Mouse (Mus musculus): ENCODE results near the gene Fxyd4.

The Fxyd4 gene

GRCm38 (mm10) chr6:117918043-117918442, 19.4 kb downstream of the Fxyd4 start:
- no peak for DNase-seq (ENCODE audit: low read depth, low spot score)

DNA sequence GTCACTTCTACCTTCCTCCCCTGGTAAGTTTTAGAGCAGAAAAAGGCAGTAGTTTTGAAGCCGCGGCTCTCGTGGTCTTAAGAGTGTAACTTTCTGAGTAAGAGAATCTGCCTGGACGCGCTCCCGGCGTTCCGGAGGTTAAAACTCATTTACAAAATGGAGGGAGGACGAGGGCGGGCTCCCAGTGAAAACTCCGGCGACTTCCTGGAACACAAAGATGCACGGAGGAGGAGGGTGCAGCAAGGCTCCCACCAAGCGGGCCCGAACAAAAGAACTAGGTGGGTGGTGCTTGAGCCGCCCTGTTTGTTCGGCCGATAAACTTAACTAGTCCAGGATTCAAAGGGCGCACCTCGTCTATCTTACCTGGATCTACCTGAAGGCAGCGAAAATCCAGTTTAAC, 19.9 kb downstream of the Fxyd4 start:
- DNase-seq (ENCODE audit: low read depth, low spot score) = peak; percentile 93

DNA sequence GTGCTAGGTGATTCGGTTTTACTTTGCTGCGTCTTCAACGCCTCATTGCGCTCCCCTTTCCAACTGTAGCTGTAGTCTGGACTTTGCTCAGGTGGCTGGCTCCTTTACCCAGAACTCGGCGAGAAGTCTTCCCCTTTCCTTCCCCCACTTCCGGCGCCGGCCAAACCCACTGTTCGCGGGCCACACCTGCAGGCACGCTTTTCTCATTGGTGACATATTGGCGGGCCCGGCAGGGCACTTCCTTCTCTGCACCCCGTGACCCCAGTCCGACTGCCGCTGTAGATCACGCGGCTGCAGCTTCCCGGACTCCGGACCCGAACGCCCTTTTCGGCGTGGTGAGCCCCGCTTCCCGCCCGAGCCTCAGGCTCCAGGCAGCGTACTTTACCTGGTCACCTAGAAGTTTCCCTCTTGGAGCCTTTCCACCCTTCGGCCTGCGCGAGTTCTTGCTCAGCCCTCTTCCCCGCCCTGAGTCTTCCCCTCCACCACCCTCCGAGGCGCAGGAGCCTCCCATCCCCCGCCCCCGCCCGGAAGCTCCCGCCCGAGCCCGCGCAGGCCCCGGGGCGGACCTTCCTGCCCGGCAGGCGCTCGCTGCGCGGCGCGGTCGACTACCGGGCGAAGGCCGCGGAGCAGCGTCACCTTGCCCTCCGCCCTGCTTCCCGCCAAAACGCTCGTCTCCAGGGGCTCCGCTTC, 20.6 kb downstream of the Fxyd4 start:
- peak; percentile 92 for DNase-seq (ENCODE audit: low read depth, low spot score)

DNA sequence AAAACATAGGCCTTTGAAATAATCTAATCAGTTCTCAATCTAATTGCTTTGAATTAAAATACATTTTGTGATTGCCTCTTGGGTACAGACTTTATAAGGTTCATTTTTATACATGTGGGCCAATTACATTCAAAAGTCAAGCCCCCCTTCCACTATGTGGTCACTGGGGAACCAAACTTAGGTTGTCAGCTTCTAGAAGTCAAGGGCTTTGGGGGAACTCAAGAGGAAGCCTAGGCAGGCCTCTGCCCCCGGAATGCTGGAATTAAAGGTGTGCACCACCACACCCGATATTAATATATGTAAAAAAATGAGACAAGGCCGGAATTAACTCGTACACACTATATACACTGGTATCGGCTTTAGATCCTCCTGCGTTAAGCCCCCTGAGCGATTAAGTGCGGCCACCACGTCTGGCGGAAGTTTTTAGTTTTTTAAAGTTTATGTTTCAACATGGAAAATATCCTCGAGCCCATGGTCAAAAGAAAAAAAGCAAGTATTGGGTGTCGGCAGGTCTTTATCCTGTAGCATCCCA, 21.2 kb downstream of the Fxyd4 start:
- no peak for DNase-seq (ENCODE audit: low read depth, low spot score)

DNA sequence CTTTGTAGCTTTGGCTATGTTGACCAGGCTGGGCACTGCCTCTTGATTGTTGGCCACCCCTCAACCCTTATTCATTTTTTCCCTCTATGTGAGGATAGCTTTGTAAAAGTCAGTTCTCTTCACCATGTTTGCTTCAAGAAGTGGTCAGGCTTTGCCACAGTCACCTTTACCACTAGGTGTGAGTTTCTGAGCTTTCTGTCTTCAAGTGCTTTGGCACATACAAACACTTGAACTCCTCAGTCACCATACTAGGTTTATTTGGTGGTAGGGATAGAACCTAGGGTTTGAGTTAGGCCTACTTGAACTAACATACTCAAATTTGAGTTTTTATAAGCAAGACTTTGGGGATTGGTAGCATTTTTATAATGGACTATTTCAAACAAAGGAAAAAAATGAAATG, 23.0 kb downstream of the Fxyd4 start:
- no peak for DNase-seq (ENCODE audit: low read depth, low spot score)

DNA sequence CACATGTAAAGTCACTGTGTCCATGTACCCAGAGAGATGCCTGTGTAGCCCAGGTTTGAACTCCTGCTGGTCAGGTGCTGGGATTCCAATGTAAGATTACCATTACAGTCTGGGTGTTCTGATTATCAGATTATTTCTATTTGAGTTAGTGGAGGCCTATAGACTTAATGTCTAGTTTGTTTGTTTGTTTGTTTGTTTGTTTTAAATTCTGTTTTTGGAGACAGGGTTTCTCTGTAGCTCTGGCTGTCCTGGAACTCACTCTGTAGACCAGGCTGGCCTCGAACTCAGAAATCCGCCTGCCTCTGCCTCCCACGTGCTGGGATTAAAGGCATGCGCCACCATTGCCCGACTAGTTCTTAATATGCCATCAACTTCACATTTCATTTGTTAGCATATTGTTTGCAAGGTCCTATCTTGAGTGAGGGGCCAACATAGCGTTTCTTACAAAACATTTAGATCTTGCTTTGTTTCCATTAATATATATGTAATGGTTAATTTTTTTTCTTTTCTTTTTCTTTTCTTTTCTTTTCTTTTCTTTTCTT, 27.3 kb downstream of the Fxyd4 start:
- DNase-seq (ENCODE audit: low read depth, low spot score) = no peak

GRCm38 (mm10) chr6:117908424-117908900, 29.0 kb downstream of the Fxyd4 start:
- peak; percentile 90 for DNase-seq (ENCODE audit: low read depth, low spot score)

- no peak for DNase-seq (ENCODE audit: low read depth, low spot score)
These were observed 29.5 kb downstream of the Fxyd4 start for GRCm38 (mm10) chr6:117907979-117908355.

DNA sequence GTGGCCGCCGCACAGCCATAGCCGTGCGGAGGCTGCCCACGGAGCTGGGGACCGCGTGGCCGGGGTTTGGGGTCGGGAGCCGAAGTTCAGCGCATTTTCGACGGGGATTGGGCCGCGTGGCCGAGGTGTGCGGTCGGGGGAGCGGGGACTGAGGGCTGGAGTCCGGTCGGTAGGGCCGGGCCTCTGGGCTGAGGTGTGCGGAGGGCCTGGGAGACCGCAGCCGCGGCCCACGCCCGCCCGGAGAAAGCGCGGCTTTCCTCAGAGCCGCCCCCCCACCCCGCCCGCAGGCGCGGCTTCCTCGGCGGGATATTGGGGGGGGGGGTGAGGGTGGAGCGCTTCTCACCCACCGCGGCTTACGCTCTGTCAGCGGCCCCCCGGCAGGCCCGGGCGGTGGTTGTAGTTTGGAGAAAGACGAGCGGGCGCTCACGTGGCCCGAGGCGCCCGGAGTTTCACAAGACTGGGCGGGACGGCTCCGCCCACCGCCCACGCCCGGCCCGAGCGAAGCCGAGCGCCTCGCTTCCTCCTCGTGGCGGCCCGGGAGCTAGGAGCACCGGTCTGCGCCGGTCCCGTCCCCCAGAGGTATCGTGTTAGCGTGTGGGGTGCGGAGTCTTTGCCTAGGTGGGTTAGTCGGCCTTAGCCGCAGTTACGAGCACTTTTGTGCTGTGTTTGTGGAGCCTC, 30.1 kb downstream of the Fxyd4 start:
- peak; percentile 92 for DNase-seq (ENCODE audit: low read depth, low spot score)

DNA sequence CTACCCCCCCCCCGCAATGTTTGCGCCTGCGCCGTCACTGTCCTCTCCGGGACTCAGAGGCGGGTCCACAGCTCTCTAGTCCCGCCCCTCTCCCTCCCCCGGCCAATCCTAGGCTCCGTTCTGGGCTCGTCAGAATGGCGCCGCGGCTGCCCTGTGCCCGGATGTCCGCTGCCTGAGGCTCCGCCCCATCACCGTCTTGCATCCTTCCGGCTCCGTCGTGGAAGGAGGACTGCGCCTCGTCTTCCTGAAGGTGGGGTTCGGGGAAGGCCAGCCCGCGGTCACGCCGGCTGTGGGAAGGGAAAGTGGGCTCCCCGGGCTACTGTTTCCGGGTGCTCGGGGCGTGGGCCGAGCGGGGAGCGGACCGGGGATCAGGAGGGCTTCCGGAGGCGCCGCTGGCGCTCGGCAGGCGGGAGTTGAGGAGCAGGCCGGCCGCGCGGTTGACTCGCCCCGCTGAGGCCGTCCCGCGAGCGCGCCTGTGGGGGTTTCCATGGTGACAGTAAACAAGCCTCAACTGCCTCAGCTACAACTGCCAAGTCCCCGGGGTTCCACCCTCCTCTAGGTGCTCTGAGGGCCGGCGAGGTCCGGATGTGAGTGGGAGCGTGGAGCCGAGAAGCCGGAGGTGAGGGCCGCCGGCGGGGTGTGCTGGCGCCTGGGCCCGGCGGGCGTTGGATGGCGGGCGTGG, 30.8 kb downstream of the Fxyd4 start:
- DNase-seq (ENCODE audit: low read depth, low spot score) = peak; percentile 99

DNA sequence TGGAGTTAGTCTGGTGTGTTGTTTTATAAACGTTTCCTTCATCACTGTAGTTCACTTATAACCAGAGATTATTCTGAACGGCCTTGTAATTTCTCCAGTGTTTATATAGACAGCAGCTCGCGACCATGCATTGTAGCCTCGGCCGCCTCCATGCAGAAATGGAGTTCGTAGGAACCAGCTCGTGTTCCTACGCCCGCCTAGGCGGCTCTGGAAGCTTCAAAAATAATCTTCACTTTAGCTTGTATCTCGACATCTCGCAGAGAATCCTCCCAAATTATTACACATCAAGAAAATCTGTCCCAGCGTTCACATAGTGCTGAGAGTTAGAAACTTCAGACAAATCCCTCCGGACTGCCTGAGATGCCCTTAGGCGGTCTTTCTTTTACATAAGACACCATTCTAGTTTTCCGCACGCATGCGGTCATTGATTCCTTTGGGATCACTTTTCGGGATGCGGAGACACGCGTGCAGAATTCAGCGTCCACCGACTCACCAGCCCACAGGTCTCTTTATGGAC, 31.4 kb downstream of the Fxyd4 start:
- DNase-seq (ENCODE audit: low read depth, low spot score) = no peak

GRCm38 (mm10) chr6:117905260-117905930, 32.1 kb downstream of the Fxyd4 start:
- DNase-seq (ENCODE audit: low read depth, low spot score) = no peak

DNA sequence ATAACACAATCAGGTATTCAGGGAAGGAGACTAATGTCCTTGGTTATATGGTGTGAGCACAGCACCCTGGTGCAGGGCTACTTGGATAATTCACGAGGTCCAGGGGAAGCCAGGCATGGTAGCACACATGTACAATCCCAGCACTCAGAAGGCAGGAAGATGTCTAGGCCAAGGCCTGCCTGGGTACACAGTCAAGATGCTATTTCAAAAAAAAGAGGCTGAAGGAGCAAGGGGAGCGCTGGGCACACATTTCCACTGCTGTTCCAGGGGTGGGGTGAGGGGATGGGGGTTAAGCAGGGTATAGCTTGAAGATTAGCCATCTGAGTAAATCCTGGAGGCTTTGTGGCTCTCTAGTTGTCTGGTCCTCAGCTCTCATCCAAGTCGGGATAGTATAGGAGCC, 33.7 kb downstream of the Fxyd4 start:
- no peak for DNase-seq (ENCODE audit: low read depth, low spot score)

GRCm38 (mm10) chr6:117902556-117902955, 34.9 kb downstream of the Fxyd4 start:
- DNase-seq (ENCODE audit: low read depth, low spot score) = no peak

DNA sequence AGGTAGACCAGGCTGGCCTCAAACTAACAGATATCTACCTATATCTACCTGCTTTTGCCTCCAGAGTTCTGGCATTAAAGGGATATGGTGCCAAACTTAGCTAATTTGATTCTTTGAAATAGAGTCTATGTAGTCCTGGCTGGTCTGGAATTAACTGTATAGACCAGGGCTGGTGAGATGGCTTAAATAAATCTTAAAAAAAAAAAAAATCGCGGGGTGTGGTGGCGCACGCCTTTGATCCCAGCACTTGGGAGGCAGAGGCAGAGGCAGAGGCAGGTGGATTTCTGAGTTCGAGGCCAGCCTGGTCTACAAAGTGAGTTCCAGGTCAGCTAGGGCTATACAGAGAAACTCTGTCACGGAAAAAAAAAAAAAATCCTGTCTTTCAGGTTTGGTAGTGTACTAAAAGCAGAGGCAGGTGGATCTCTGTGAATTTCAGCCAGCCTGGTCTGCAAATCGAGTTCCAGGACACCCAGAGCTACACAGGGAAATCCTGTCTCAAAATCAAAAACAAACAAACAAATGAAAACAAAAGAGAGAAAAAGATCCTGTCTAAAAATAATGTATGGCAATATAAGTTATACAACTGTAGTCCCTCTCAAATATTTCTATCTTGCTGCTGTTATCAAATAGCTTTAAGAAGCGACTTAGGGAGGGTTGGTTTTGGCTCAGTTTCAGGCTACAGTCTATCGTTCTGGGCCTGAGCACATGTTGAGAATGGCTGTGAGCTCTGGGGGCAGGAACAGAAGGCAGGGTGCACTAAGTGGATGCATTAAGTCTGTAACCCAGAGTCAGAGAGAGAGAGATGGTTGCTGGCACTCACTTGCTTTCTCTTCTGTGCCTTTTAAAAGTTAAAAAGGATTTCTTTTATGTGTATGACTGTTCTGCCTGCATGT, 35.7 kb downstream of the Fxyd4 start:
- DNase-seq (ENCODE audit: low read depth, low spot score) = no peak

- DNase-seq (ENCODE audit: low read depth, low spot score) = peak; percentile 65
These were observed 37.1 kb downstream of the Fxyd4 start, which contains the start of gene Hnrnpf for GRCm38 (mm10) chr6:117900126-117901080. Gene Hnrnpf (plus strand): TSS chr6:117900324.

- DNase-seq (ENCODE audit: low read depth, low spot score) = no peak
These were observed 39.7 kb downstream of the Fxyd4 start for GRCm38 (mm10) chr6:117897800-117898199.

- no peak for DNase-seq (ENCODE audit: low read depth, low spot score)
These were observed 44.1 kb downstream of the Fxyd4 start for GRCm38 (mm10) chr6:117893435-117893834.

GRCm38 (mm10) chr6:117892386-117892785, 45.1 kb downstream of the Fxyd4 start:
- DNase-seq (ENCODE audit: low read depth, low spot score) = no peak
